Mouse (Mus musculus) lung, adult 2 months (tissue): ENCODE measurements around the gene Rai14.

Experiments
- CTCF ChIP-seq: fragments of 200-500 bp; IDR thresholded peaks from 2 replicates; pipeline ENCODE4 v1.5.1; 2011; ENCODE audit warnings: mild to moderate bottlenecking, low read length, control low read depth; ENCODE audit not compliant: insufficient read depth
- POLR2A ChIP-seq: fragments of 200-500 bp; IDR thresholded peaks from 2 replicates; pipeline ENCODE4 v1.6.1; 2011; ENCODE audit warnings: low read depth, mild to moderate bottlenecking, control low read depth, low read length, borderline replicate concordance; ENCODE audit errors: extremely low read depth

DNA sequence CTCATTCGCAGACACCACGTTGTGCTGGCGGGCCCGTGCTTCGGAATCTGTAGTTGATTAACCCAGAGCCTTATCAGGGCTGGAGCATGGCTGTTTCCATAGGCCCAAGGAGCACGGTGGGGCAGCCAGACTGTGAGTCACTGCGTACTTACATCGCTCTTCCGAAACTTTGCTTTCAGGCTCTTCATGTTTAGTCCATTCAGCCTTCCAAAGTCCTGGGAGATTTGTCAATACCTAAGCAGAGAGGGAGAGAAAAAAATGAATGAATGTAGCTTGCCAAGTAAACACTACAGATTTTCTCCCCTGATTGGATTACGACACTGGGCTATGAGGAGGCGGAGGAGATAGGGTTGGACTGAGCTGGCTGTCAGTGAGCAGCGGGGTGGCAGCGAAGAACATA, 24.2 kb downstream of the Rai14 start:
- TF ChIP-seq CTCF, result no peak
- no peak for TF ChIP-seq POLR2A
